Mouse (Mus musculus) C3H10T1/2 (cell line): ENCODE data around the gene Cish. TPM values are rescaled to one million over a fixed set of nuclear protein-coding genes. Genes with fewer than 3 reads are reported as not detected.

ENCODE experiments used
- polyA plus RNA-seq, 2 experiments: library from polyadenylated mRNA; unstranded; fragments of >200 nt; fragmentation: generic; extraction: Trizol; gene quantifications; one replicate each; pipeline ENCODE4 v1.2.1; 2012; ENCODE audit warnings: missing spikeins in 2 of 2

The Cish gene
- 1 to 10 TPM in 1 of 2 experiments, under 1 TPM in 1; 0.97 to 1.4 TPM for polyA plus RNA-seq

DNA sequence AAGGTAGTCTGAATTCAATTTTAAA is at the start of gene Cish:
Cish (plus strand) TSS at position 11 of the 25 bp plus-strand sequence.

DNA sequence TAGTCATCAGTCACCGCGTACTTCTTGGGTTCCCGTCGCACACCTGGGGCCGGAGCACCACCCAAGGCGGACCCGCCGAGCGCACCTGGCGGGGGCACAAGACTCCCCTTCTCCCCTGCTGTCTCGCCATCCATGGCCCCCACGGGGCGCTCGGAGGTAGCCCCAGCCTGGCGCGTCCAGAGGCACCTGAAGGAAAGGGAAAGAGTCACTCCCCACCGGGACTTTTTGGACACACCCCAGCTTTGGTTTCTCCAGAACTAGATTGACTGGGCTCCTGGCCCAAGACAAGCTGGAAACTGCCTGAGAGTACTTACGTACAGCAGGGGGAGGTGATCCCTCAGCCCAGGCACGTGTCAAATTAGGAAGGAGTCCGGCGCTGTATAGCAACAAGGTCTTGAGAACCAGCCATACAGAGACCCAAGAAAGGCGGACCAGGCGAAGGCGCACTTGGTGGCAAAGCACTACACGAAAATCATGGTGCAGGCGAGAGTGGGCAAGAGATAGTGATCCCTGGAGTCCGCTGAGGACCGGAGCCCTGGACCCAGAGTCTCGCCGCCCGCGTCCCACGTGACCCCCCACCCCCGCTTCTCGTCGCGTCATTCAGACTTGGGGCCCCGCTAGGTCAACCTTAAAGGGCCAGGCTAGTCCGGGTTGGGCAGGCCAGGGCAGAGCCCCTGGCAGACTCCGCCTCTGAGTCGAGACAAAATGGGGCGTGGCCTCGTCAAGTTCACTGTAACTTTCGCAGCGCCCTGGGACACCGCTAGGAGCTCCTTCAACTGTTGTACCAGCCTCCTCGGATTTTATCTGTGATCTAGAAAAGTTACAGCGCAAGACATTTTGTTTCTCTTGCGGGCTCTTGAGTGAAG is 6.4 kb upstream of the Cish start, which contains the start of gene Mapkapk3:
Mapkapk3 (minus strand) TSS at position 667 of the 866 bp plus-strand sequence.

DNA sequence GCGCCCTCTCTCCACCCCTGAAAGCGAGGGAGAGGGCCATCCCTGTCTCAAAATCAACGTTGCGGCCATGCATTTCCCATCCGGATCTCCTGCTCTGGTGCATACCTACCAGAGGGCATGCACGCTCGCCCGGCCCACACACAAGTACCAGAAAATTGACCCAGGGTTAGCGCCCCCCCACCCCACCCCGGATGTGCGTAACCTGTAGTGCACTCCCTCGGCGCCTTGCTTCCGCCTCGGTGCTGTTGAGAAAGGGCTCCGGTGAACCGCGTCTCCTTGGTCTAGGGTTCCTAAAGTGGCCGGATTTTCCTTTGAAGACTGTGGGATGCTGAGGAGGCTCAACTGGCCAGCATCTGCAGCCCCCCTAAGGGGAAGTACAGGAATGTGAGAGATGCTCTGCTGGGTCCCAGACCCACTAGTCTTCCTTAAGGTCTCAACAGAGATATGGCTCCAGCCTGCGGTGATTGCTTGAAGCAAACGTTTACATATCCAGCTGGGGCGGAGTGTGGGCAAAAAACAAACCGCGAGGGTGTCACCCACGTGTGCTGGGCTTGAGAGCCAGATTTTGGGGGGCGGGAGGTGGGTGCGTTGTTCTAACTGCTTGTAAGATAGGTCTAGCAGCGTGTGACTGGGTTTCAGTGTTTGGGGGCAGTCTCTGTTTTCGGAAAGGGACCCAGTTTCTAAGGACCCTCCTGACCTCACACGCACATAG is 42.5 kb downstream of the Cish start, which contains the start of gene Hemk1:
Hemk1 (minus strand) TSS at position 179 of the 712 bp plus-strand sequence.

DNA sequence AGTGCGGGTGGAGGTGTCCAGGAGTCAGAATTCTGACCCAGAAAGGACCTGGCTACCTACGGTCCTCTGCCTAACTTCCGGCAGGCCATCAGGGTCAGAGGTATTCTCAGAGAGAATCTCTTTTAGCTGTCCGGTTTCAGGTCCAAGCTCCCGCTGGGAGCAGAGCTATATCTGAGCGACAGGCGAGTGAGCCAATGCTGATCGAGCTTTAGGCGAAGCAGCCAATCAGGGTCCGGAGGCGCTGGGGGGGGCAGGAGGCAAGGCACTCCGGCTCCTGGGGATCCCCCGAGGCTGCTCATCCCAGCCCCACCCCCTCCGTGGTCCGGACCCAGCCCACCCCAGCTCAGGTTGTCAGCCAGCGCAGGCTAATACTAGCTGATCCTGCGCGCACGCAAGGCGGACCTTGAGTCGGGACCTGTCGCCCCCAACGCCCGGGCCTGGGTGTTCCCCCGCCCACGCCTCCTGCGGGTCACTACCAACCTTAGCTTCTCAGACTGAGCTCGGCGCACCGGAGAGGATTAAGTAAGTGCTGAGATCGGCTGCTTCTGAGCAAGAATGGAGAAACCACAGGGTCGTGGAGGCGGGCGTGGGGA is 44.5 kb downstream of the Cish start, which contains the start of gene 6430571L13Rik:
6430571L13Rik (plus strand) TSS at position 336 of the 593 bp plus-strand sequence.

Other genes starting within 250 kb of the Cish start
- not detected for gene Dock3, start 64.1 kb upstream of the Cish start, polyA plus RNA-seq
- gene Mapkapk3, start 6.1 kb upstream of the Cish start, polyA plus RNA-seq, result under 1 TPM; 0.28 to 0.84 TPM
- 1 to 10 TPM; 5.8 to 8.9 TPM for gene Hemk1, start 42.3 kb downstream of the Cish start, polyA plus RNA-seq
- gene 6430571L13Rik, start 44.6 kb downstream of the Cish start, polyA plus RNA-seq, result under 1 TPM; 0.08 to 0.24 TPM
- gene Cacna2d2, start 103.6 kb downstream of the Cish start, polyA plus RNA-seq, result not detected
- 10 to 100 TPM; 32.7 to 48.9 TPM for gene Tmem115, start 237.9 kb downstream of the Cish start, polyA plus RNA-seq
- gene Cyb561d2, start 246.2 kb downstream of the Cish start, polyA plus RNA-seq, result 10 to 100 TPM; 29.6 to 37.6 TPM
- gene Nprl2, start 246.2 kb downstream of the Cish start, polyA plus RNA-seq, result 10 to 100 TPM in 1 of 2 experiments, 1 to 10 TPM in 1; 9.4 to 26.1 TPM